Mouse (Mus musculus): Measurements from ENCODE around the gene Tuba1a.

Tuba1a gene

GRCm38 (mm10) chr15:98953401-98954356 is at the start of gene Tuba1a, which contains the start of gene Gm49450:
Gene Tuba1a, minus strand, starts transcription at chr15:98953703.
Gene Gm49450, minus strand, starts transcription at chr15:98953551.
- peak; percentile 82 for DNase-seq

- peak; percentile 32 for DNase-seq
Observed at GRCm38 (mm10) chr15:99001451-99001931, 48.0 kb upstream of the Tuba1a start.

GRCm38 (mm10) chr15:99000535-99001283 is 47.2 kb upstream of the Tuba1a start:
- peak; percentile 57 for DNase-seq

- no peak for DNase-seq
Observed at GRCm38 (mm10) chr15:98998775-98999157, 45.3 kb upstream of the Tuba1a start.

GRCm38 (mm10) chr15:98997938-98998774 is 44.7 kb upstream of the Tuba1a start:
- peak; percentile 54 for DNase-seq

- DNase-seq, result no peak
Observed at GRCm38 (mm10) chr15:98996840-98997239, 43.3 kb upstream of the Tuba1a start.

GRCm38 (mm10) chr15:98994957-98995520 is 41.5 kb upstream of the Tuba1a start:
- DNase-seq, result no peak

GRCm38 (mm10) chr15:98993865-98994264 is 40.4 kb upstream of the Tuba1a start:
- DNase-seq, result peak; percentile 93

- peak; percentile 94 for DNase-seq
Observed at GRCm38 (mm10) chr15:98993093-98993793, 39.7 kb upstream of the Tuba1a start.

- peak; percentile 41 for DNase-seq
Observed at GRCm38 (mm10) chr15:98992086-98992912, 38.8 kb upstream of the Tuba1a start.

- no peak for DNase-seq
Observed at GRCm38 (mm10) chr15:98991540-98992050, 38.1 kb upstream of the Tuba1a start.

- no peak for DNase-seq
Observed at GRCm38 (mm10) chr15:98990669-98991539, 37.4 kb upstream of the Tuba1a start.

GRCm38 (mm10) chr15:98989701-98990430 is 36.4 kb upstream of the Tuba1a start:
- DNase-seq, result no peak

- DNase-seq, result no peak
Observed at GRCm38 (mm10) chr15:98988787-98989186, 35.3 kb upstream of the Tuba1a start.

GRCm38 (mm10) chr15:98987661-98988181 is 34.2 kb upstream of the Tuba1a start:
- DNase-seq, result no peak

- no peak for DNase-seq
Observed at GRCm38 (mm10) chr15:98987077-98987630, 33.7 kb upstream of the Tuba1a start.

GRCm38 (mm10) chr15:98985982-98986715 is 32.6 kb upstream of the Tuba1a start:
- DNase-seq, result no peak
